Mouse (Mus musculus): ENCODE results near the gene Rac1.

DNA sequence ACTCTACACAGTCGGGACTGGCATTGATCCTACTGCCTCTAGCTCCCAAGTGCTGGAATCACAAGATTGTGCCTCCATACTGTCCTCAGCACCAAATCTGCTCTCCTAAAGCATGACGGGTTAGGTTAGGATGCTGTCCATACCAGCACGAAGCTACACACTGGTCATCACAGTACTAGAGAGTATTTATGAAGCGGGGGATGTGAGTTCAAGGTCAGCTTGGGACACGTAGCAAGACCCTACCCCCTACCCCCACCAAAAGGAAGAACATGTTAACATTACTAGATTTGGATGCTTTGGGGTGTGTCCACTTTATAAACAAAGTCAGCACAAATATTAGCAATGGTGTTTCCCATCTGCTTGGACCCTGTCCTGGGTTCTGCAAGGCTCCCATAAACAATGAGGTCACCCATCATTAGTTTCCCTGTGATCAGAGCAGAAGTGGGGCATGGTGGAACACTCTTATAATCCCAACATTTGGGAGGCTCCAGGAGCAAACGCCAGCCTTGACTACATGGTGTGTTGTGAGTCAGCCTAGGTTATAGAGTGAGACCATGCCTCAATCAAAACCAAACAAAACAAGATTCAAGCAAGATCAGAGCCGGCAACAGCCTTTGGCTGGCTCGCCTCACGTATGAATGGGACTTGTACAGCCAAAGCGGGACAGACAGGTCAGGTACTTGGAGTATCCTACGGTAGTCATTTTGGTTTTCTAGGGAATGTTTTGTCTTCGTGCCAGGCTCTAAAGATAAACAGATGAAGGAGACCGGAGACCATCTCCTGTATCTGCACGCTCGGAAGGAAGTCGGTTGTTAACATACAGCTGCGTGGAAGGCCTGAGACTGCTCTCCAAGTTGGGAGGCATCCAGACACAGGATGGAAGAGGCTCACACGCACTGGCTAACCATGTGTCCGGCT lies 46.7 kb upstream of the Rac1 start:
- TF ChIP-seq POLR2A (IDR thresholded peaks at IDR 0.05; ENCODE audit: borderline replicate concordance, low read depth, low read length) (no peak), CTCF (IDR thresholded peaks at IDR 0.05; ENCODE audit: low read depth, low read length) (no peak)
